Mouse (Mus musculus): ENCODE measurements around the gene C730034F03Rik.
A peak's percentile ranks its signal among the peaks of the same experiment; 100 is the strongest.
"Not testable (repeated sequence)": the region's sequence is repeated elsewhere in the genome, so short reads cannot be mapped to it uniquely, and the experiment has no call there.

C730034F03Rik gene

DNA sequence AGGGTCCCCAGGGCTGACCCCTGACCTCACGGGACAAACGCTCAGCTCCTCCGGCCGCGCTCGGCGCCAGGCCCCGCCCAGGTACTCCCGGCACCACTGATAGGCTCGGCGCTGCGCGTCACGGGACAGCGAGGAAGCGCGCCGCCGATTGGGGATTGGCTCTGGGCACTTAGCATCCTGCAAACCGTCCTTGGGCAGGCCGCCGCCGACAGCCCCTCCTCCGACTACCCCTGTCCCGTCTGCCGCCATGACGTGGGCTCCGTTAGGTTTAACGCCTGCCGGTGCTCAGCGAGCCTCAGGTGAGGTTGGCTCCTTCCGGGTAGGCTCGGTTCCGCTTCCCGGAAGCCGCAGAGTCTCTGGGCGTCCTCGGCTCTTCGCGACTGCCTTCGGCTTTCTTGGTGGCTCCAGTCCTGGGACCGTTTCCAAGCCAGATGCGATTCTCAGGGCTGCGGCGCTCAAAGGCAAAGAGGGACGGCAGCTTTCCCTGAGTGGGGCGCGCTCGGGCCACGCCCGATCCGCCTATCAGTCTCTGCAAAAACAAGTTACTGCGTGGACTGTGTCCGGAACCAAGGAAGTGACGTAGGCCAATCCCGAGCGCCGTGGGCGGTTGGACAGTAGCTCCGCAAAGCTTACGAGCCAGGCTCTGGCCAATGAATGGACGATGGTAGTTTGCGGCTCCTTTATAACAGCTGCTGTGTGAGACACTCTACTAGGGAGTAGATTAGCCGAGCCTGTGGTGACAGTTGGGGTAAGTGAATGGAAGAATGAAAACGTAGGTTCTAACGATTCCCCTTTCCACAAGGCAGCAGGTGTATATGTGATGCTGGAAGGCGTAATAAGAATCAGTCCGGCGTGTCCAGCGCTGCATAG lies at the start of gene C730034F03Rik, which contains the start of the genes Gm44502 and Chkb:
Gene C730034F03Rik, plus strand, starts transcription at position 238 of the 870 bp plus-strand sequence.
Gene Gm44502, minus strand, starts transcription at position 345 of the 870 bp plus-strand sequence.
Gene Chkb, minus strand, starts transcription at position 557 of the 870 bp plus-strand sequence.
- peak; percentile 97 for DNase-seq (ENCODE audit: low spot score)

DNA sequence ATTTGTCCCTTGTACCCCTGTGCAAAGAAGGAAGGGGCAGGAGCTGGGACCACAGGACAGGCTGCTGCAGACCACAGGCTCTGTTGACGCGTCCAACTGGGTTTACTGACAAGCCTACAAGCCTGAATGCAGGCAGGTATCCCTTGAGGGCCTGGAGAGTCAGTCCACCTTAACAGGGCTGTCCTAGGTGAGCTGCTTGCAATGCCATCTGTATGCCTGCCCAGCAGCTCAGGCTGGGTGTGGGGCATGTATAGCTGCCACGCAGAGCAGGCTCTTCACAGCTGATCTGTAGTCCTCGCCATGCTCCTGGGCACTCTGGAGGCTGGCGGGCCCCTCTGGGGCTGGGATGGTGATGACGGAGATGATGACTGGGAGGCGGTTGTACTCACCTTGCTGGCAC lies 44.8 kb upstream of the C730034F03Rik start, which contains the start of gene Klhdc7b:
Gene Klhdc7b, plus strand, starts transcription at position 301 of the 400 bp plus-strand sequence.
- DNase-seq (ENCODE audit: low spot score) = no peak

DNA sequence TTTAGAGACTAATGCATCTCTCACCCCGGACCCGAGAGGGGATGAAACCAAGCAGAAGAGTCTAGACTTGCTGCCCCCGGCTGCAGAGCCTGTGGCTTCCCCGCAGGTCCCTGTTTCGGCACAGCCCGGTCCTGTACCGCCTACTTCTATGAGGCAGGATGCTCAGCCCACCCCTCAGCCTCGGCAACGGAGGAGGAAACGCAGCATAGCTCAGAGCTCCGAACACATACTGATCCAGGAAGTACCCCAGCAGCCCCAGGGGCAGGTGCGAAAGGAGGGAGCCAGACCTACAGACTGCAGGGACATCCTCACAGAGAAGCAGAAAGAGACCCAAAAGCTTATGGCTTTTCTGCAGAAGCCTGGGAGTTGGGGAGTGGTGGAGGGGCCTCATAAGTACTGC lies 42.3 kb upstream of the C730034F03Rik start:
- DNase-seq (ENCODE audit: low spot score) = no peak

DNA sequence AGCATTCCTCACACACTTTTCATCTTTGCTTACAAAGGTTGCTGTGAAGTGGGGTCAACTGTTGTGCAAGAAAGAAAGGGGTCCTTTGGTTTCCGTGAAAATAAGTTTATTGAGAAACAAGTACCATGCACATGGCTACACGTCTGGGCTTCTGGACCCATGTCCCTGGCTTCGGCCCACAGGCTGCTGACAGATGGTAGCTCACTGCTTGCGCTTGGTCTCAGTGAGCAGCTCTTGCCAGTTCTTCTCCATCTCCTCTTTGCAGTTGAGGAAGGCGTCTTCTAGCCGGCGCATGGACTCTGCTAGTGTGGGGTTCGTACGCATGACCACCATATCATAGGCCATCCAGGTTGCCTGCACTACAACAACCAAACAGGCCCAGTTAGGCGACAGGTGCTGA lies 39.3 kb upstream of the C730034F03Rik start:
- DNase-seq (ENCODE audit: low spot score) = no peak

DNA sequence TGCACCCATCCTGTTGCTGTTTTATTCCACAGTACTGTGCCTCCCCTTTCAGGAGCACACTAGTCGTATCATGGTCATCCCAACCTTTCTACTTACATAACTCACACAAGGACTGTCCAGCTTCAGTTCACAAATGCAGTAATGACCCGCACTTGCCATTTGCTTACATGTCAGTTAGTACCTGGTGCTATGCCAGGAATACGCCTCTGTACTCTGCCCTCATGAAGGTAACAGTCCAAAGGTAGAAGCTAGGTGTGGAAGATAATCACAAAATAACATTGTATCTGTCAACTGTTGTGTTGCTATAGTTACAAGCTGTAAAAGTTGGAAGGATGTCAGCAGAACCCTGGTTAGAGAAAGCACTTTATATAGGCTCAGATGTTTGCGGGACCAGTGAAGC lies 32.5 kb upstream of the C730034F03Rik start:
- DNase-seq (ENCODE audit: low spot score) = no peak

DNA sequence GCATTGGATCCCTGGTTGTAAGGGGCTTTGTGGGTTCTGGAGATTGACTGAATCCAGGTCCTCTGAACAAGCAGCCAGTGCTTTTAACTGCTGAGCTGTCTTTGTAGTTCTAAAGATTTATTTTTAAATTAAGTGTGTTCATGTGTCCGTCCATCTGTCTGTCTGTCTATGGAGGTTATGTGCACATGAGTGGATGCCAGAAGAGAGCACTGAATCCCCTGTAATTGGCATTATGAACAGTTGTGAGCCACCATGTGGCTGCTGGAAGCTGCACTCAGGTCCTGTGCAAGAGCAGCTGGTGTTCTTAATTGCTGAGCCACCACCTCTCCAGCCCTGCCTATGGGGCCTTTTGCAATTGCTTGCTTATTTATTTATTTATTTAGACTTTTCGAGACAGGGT lies 31.2 kb upstream of the C730034F03Rik start:
- DNase-seq (ENCODE audit: low spot score) = no peak

DNA sequence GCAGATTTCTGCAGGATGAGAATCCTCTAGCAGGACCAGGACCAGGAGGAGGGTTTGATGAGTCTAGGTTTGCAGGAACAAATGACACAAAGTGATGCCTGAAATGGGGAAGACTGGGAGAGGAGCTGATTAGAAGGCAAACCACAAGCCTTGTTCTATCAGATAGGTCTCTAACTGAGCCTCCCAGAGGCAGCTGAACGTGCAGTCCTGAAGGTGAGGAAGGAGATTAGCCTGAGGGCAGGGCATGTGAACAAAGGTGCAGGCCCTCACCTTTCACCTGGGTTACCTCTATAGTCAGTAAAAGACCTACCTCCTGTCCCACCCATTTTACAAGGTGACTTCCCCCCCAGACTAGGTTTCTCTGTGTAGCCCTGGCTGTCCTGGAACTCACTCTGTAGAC lies 29.7 kb upstream of the C730034F03Rik start:
- no peak for DNase-seq (ENCODE audit: low spot score)

DNA sequence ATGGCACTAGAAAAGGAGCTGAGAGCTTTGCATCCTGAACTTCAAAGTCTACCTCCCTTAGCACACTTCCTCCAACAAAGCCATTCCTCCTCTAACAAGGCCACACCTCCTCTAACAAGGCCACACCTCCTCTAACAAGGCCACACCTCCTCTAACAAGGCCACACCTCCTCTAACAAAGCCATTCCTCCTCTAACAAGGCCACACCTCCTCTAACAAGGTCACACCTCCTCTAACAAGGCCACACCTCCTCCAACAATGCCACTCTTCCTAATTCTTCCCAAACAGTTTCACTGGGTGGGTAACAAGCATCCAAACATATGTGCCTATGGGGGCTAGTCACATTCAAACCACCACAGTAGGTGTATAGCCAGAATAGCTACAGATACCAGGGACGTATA lies 26.9 kb upstream of the C730034F03Rik start:
- no peak for DNase-seq (ENCODE audit: low spot score)

DNA sequence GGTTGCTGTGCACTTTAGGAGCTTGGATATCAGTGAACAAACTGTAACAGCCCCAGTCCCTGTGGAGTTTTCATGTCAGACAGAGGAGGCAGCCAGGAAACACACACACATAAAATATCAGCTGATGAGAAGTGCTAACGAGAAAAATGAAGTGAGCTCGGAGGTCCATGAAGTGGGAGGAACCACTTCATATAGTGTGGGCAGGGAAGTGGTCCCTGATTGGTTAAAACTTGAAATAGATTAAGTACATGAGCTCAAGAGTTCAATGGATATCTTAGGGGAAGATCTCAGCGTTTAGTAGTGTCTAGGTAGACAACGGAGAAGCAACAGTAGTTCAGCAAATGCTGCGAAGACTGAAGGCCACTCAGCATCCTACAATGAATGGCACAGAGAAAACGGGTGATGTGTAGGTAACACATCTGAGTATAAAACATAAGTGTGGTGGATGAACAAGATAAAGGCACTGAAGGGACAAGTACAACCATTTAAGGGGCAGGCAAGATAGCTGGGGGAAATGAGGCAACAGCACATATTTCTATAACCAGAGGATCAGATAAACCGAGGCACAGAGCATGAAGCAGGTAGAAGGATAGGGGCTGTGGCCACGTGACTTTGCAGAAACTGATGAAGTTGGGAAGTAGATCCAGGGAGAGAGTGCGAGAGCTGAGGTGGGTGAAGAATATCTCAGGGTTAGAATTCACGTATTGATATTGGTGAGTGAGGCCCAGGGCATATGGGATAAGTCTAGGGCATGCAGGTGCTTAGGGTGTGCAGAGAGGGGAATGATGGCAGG lies 24.4 kb upstream of the C730034F03Rik start:
- no peak for DNase-seq (ENCODE audit: low spot score)

DNA sequence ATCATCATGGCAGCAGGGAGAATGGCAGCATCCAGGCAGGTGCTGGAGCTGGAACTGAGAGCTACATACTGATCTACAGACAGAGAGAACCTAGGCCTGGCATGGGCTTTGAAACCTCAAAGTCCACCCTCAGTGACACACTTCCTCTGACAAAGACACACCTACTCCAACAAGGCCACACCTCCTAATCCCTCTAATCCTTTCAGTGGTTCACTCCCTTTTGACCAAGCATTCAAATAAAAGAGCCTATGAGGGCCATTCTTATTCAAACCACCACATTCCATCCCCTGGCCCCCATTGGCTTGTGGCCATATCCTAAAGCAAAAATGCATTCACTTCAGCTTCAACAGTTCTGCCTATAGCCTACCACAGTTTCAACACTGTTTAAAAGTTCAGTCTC lies 22.7 kb upstream of the C730034F03Rik start:
- no peak for DNase-seq (ENCODE audit: low spot score)

DNA sequence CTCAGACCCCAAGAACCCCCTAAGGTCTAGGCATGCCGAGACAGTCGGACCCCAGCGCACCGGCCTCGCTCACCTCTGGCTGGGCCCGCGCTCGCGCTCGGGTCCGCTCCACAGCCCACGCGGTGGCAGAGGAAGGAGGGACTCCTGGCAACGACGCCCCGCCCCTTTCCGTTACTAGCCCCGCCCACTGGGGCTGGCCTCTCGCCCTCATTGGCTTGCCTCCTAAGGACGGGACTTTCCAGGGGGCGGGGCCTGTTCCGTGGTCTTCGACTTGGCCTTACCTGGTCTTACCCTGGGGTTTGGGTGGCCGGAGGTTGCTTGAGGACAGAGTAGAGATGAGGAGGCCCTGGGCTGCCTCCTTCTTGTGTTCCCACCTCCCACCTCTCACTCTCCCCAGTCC lies 19.3 kb upstream of the C730034F03Rik start, which contains the start of gene Syce3:
Gene Syce3, minus strand, starts transcription at position 386 of the 400 bp plus-strand sequence.
- DNase-seq (ENCODE audit: low spot score) = no peak

DNA sequence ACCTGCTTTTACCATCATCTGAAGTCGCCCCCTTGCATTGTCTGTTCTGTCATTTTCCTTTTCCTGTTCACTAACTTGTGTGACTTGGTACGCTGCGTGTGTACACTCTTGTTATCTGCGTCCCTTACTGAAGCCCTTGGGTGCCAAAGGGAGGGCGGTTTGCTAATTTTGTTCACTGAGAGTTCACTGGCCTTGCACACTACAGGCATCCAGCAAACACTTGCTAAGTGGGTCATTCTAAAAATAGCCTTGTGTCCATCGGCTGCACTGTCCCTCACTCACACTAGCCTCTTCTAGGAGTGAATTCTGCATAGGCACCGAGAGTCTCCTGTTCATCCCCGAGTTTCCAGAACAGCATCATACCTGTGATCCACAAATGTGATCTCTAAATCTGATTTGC lies 14.1 kb upstream of the C730034F03Rik start:
- no peak for DNase-seq (ENCODE audit: low spot score)

DNA sequence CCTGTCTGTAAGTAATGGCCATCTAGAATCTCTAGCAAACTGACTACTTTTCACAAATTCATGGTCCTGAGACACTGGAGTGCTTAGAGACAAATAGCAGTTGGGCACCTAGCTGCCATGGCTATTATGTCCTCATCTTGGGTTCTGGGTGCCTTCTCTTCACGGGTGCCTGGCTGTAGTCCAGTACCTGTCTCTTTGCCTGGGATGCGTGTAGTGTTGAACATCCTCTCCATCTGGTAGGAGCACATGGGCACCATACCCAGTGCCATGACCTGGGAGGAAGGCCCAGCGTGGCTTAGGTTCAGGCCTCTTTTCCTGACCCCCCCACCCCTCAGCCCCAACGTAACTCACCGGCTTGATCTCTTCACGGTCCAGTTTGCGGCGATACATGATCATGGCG lies 7.5 kb upstream of the C730034F03Rik start:
- DNase-seq (ENCODE audit: low spot score) = no peak

DNA sequence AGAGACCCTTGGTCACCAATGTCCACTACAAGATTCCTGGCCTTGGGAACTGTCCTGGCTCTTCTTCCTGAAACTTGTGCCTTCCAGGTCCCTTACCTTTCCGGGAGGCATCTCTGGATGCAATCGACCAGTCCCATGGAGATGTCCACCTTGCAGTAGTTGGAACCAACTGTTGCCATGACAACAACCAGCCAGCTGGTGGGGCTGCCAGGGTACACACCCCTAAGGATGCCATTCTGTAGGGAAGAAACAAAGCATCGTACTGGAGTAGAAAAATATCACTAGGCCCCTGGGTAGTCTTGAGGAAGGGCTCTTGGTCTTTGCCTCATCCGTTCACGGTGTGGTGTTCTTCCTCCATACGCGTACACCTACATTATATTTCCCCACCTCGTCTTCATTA lies 4.8 kb upstream of the C730034F03Rik start:
- DNase-seq (ENCODE audit: low spot score) = no peak

DNA sequence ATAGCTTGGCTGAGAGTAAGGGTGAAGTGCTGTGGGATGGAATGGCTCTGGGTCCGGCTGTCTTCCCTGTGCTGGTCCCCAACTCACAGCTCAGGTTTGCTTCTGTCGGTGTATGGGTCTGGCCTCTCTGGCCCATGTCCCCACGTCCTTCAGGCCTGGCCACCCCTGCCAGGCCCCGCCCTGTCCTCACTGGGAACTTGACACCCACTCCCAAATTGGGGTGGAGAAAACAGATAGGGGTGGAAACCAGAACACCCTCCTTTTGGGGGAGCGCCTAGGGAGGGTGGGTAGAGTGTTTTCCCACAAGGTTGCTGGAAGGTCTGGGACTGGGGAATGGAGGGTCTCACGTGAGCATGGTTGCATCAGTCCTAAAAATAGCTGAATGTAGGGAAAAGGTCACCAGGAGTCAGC lies 3.7 kb upstream of the C730034F03Rik start, which contains the start of gene Cpt1b:
Gene Cpt1b, minus strand, starts transcription at position 153 of the 411 bp plus-strand sequence.
- no peak for DNase-seq (ENCODE audit: low spot score)

DNA sequence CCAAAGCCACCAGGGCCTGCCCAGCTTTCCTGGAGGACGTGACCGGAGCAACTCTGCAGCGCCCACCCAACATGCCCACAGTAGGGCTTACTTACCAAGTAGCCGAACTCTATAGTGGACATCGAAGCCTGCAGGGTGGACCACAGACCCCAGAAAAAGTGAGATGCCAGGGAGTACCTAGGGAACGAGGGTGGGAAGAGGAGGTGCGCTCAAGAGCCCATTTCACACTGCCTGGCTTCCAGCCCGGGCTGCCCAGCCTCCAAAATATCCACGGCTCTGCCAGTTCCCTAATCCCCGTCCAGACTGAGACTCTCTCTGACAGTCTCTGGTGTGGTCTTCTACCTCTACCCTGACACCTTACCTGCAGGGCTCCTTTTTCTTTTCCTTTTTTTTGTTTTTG lies 2.7 kb upstream of the C730034F03Rik start:
- no peak for DNase-seq (ENCODE audit: low spot score)

DNA sequence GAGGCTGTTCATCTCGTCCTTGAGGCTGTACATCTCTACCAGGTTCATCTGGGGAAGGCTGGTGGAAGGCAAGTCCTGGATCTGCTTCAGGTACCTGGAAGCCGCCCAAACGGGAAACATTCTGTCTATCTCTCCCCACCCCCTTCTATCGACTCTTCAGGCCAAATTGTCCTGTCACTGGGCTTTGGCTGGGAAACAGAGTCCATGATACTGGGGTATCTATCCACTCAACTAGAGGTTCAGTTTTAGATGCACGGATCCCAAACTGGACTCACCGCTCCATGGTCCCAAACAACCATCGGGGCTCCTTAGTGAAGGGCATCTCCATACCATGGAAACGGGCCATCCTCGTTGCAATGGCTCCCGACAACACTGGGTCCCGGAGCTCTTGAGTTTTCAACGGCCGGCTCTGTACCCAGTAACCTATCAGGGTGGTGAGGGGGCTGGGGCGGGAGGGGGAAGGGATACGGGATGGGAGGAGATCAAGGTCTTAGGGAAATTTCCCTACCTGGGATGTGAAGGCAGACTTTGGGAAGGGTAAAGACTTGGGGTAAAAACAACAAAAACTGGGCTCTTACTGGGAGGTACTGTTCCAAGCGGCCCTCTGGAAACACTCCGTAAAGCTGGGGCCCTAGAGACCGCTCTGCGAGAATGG lies 1.1 kb upstream of the C730034F03Rik start:
- no peak for DNase-seq (ENCODE audit: low spot score)

DNA sequence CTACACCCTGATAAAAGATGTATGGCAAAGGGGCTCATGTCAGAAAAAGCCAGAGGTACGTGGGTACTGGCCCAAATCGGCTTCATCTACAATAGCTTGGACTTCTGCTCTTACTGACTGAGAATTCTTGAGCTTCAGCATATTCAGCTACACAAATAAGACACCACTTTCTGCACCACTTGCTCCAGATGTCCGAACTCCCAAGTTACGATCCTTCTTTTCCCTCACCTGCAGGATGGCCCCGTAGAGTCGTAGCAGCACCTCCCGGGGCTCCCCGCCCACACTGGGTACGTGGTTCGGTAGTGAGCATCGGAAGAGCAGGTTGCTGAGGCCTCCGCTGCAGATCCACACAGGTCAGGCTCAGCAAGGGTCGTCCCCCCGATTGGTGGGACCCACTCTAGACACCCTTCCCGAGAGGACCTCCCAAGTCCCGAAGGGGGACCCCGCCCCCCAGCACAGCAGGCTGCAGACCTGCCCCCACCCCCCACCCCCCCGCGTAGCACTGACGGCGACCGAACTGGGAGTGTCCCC lies 503 bp upstream of the C730034F03Rik start:
- DNase-seq (ENCODE audit: low spot score) = peak; percentile 30

DNA sequence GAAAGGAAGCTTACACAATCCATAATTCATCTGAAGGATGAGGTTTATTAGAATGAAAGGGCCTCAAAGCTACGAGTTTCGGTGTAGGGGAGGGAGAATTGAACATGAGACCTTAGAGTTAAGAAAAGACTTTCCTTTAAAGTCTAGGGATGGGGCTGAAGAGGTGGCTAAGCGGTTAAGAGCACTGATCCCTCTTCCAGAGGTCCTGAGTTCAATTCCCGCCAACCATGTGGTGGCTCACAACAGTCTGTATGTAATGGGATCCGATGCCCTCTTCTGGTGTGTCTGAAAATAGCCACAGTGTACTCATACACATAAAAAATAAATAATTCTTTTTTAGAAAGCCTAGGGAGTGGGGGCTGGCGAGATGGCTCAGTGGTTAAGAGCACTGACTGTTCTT lies 952 bp downstream of the C730034F03Rik start:
- DNase-seq (ENCODE audit: low spot score) = peak; percentile 57

DNA sequence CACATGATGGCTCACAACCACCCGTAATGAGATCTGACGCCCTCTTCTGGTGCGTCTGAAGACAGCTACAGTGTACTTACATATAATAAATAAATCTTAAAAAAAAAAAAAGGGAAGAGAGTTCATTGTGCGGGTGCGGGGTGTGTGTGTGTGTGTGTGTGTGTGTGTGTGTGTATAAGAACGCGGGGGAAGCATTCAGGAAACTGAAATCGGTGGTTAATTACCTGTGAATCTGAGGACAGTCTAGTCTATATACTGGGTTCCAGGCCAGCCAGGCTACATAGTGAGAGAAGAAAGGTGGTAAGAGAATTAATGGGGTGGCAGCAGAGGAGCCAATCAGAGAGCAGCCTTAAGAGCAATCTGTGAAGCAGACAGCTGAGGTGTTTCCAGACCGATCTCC lies 1.4 kb downstream of the C730034F03Rik start:
- not testable (repeated sequence) for DNase-seq (ENCODE audit: low spot score)

DNA sequence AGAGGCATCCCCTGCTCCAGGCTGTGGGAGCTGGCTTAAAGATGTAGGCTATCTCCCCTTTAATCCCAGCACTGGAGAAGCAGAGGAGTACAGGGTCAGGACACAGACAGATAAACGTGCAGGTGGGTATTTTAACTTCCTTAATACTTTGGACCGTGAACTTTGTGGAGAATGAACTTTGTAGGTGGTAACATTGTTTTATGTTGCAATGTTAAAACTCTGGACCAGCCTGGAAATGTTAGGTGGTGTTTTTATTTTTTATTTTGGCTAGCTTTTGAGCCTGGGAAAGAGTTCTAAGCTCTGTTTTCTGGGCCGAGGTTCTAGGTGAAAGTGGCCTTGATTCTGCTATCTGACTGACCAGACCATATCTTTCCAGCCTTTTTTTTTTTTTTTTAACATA lies 1.9 kb downstream of the C730034F03Rik start:
- DNase-seq (ENCODE audit: low spot score) = no peak

DNA sequence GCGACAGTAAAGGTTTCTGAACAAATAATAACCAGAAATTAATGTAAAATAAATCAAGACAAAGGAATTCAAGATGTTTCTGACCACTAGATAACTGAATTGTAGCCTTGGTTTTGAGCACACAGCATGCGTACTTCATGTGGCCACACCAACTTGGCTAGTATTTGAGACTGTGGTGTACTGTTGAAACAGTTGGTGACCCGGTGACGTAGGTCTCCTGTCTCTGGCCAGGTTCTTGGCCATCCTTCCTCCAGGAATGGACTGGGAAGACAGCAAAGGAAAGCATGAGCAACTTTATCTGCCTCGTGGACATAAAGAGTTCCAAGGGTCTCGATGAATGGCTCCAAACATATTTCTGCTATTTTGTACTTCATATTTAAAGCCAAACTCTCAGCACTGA lies 2.4 kb downstream of the C730034F03Rik start:
- no peak for DNase-seq (ENCODE audit: low spot score)

Measured in MN1 (cell line).